Mouse (Mus musculus): ENCODE results near the gene Necab3.

Necab3 gene

GRCm38 (mm10) chr2:154541630-154542029 is 17.1 kb downstream of the Necab3 start:
- DNase-seq (ENCODE audit: low spot score), result no peak

DNA sequence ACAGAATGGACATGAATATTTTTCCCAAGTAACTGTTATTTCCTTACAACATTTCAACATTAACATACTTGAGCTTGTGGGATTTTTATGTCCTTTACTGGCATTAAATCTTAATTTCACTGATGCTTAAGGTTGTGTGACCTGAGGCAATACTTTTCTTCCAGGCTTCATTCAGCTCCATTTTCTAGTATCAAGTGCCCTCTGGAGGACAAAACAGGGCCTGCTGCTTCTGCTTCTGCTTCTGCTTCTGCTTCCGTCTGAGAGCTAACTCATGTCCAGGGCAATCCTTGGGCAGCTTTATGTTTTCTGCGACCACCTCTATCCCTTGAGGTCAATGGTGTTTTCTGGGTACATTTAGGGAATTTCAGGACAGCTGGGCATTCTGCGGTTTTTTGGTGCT is 19.0 kb downstream of the Necab3 start:
- no peak for DNase-seq (ENCODE audit: low spot score)

- no peak for DNase-seq (ENCODE audit: low spot score)
Observed at GRCm38 (mm10) chr2:154538710-154539109, 20.0 kb downstream of the Necab3 start.

- no peak for DNase-seq (ENCODE audit: low spot score)
Observed at GRCm38 (mm10) chr2:154538310-154538709, 20.4 kb downstream of the Necab3 start.

GRCm38 (mm10) chr2:154534704-154535270 is 23.9 kb downstream of the Necab3 start:
- no peak for DNase-seq (ENCODE audit: low spot score)

DNA sequence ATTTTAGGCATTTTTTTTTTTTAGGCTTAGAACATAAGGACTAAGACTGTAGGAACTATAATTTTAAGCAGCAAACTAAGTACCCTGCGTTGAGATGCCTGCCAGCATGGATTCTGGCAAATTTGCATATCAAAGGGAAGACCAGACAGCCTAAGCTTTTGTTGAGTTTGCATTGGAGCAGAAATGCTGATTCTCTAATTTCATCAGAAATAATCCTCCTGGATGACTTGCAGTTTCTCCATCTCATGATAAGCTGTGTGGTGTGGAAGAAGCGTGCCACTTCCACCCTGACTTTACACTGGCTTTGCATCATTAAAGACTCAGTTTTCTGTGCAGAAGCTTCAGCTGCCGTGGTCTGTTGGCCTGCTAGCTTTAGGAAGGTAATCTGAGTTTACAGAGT is 25.8 kb downstream of the Necab3 start:
- no peak for DNase-seq (ENCODE audit: low spot score)

DNA sequence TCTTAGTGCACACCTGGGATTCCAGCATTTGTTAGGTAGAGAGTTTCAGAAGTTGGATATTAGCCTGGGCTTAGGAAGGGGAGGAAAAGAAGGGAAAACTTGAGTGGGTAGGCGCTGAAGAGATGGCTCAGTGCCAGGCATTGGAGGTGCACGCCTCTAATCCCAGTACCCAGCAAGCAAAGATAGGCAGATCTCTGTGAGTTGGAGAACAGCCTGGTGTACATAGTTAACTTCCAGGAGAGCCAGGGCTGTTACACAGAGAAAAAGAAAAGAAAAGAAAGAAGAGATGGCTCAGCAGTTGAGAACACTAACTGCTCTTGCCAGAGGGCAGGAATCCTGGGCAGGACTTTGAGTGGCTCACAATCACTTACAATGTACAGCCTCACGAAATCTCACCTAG is 32.2 kb downstream of the Necab3 start:
- no peak for DNase-seq (ENCODE audit: low spot score)

DNA sequence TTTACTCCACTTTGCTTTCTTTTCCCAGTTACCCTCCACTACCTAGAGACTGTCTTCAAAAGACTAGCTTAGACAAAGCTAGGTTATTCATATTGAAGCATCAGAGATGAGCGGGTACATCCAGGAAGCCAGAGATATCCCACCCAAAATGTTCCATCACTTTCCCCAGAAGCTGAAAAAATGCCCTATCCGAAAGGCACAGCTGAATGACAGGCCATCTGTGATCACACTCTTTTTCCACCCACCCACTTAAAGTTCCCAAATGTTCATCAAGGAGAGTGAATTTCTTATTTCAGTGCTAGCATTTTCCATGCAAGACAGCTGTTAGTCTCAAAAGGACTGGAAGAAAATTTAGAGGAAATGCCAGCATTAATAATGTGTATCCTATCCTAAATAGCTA is 33.4 kb downstream of the Necab3 start:
- no peak for DNase-seq (ENCODE audit: low spot score)

GRCm38 (mm10) chr2:154522334-154522733 is 36.4 kb downstream of the Necab3 start:
- DNase-seq (ENCODE audit: low spot score), result no peak

DNA sequence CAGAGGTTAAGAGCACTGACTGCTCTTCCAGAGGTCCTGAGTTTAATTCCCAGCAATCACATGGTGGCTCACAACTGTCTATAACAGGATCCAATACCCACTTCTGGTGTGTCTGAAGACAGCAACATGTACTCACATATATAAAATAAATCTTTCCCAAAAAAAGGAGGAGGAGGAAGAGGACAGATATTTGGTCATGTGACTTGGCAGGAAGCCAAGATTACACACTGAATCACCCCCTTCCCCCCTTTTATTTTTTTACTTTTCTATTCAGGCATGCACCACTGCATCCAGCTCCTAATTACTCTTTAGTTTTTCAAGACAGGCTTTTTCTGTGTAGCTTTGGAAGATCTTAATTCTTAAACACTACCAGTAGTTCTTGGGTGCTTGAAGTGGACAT is 37.2 kb downstream of the Necab3 start:
- DNase-seq (ENCODE audit: low spot score), result no peak

DNA sequence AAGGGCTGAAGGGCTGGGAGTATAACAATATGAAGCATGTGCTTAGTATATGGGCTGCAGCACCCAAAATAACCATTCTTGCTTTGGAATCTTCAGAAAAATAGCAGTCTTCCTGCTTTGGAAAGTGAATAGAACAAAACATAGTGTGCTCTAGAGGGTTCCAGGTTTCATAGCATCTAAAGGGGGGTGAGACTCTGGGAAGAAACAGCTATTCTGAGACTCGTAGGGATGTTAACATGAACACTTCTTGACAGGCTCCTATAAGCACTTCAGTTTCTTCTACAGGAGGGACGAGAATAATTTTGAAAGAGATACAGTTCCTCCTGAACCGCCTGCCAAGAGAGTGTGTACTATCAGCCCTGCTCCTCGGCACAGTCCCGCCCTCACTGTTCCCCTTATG is 41.3 kb downstream of the Necab3 start:
- DNase-seq (ENCODE audit: low spot score), result no peak

DNA sequence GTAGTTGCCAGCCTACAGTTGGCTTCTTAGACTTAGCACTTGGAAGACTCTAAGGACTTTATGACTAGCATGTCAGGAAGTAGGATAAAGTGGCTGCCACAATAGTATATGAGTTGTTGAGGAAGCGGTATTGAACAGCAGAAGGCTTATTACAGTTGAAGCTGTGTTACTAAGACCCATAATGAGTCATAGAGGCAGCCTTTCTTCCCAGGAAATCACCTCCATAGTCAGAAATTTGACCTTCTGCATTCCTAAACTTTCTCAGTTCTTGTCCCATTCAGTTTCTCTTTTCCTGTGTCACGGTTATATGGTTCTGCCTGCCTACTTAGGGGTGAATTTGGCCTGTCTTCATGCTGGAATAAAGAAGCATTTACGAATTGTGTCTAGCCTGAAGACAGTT is 41.7 kb downstream of the Necab3 start:
- no peak for DNase-seq (ENCODE audit: low spot score)

GRCm38 (mm10) chr2:154510141-154510540 is 48.5 kb downstream of the Necab3 start:
- DNase-seq (ENCODE audit: low spot score), result no peak

- DNase-seq (ENCODE audit: low spot score), result no peak
Observed at GRCm38 (mm10) chr2:154508450-154508849, 50.2 kb downstream of the Necab3 start.

GRCm38 (mm10) chr2:154507566-154508283 is 51.0 kb downstream of the Necab3 start:
- DNase-seq (ENCODE audit: low spot score), result peak; percentile 25

GRCm38 (mm10) chr2:154507076-154507475 is 51.6 kb downstream of the Necab3 start:
- DNase-seq (ENCODE audit: low spot score), result no peak

- no peak for DNase-seq (ENCODE audit: low spot score)
Observed at GRCm38 (mm10) chr2:154500758-154501157, 57.9 kb downstream of the Necab3 start.

DNA sequence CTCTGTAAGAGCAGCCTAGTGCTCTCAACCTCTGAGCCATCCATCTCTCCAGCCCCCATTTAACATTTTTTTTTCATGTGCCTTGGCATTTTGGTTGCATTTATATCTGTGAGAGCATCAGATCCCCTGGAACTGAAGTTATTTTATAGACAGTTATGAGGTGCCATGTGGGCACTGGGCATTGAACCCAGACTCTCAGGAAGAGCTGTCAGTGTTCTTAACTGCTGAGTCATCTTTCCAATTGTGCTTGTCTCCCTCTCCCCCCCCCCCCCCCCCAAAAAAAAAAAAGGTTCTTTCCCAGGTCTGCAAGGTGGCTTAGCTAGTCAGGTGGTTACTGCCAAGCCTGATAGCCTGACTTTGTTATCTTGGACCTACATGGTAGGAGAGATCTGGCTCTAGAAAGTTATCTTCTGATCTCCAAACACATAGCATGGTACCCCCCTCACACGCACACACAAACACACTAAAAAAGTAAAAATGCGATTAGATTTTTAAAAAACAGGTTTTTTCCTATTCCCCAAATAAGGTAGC is 58.9 kb downstream of the Necab3 start:
- peak; percentile 20 for DNase-seq (ENCODE audit: low spot score)

DNA sequence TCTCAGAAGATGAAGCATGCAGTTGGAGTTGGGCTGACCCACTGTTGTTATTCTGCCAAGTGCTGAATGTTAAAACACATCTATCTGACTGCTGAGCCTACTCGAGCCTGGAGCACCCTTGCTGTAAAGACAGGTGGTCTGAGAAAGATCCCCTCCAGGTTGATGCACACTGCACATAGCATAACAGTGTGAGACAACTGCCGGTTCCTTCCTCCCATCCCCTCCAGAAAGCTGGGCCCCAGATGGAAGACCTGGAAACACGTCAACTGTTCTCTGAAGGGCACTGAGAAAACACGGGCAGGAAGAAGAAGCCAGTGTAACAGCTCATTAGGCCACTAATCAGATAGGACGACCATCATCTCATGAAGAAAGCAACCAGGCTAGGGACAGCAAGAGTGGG is 60.1 kb downstream of the Necab3 start:
- no peak for DNase-seq (ENCODE audit: low spot score)

DNA sequence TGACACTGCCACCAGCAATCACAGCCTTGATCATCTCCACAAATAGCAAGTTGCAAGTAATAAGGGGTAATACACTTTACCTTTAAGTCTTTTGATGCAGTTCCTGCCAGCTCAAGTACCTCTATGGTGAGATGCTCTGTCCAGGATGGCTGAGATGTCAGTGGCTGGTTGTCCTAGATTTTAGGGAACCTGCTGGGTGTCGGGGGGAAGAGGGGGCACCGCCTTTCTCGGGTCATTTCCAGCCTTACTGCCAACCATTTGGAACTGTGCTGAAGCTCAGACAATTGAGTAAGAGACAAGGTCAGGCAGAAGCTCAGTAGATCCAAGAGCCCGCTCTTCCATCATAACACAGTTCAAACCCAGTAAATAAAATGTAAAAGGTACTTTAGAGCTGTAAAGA is 63.7 kb downstream of the Necab3 start:
- DNase-seq (ENCODE audit: low spot score), result no peak
